Mouse (Mus musculus): Measurements from ENCODE around the gene Elobl. TPM values are rescaled to one million over a fixed set of nuclear protein-coding genes. Genes with fewer than 3 reads are reported as not detected.

The Elobl gene
- total and polyA plus RNA-seq, 3 experiments = not detected

DNA sequence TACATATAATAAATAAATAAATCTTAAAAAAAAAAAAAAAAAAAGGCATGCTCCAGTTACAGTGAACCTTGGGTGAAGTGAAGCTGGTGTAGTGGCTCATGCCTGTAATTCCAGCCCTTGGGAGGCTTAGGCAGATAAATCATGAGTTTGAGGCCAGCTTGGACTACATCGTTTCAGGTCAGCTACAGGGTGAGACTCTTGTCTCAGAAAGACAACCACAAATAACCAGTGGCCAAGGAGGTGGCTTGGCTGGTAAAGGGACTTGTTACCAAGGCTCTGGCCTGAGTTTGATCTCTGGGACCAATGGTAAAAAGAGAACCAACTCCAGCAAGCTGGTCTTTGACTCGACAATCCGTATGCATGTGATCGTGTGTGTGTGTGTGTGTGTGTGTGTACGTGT is 35.3 kb upstream of the Elobl start:
- Histone ChIP-seq H3K36me3 (replicated peaks in 1 of 2; ENCODE audit: control insufficient read depth in 1 of 2, insufficient read depth in 1 of 2, low read length in 1 of 2) (peaks cover 11 to 55% of the 10 kb centered on the region in 2 experiments), H3K4me1 (ENCODE audit: control insufficient read depth in 1 of 2, insufficient read depth in 2 of 2) (peaks cover 26 to 64% of the 10 kb centered on the region in 2 experiments), H3K27me3 (replicated peaks) (no peaks in the 10 kb centered on the region), H3K4me3 (replicated peaks in 1 of 3; ENCODE audit: low read depth in 2 of 3, low read length in 2 of 3, poor library complexity in 1 of 3) (peak overlapping the region in 2 of 3 experiments; percentile 10 to 39), H3K4me2 (ENCODE audit: insufficient read depth, low read depth, poor library complexity, severe bottlenecking) (peak overlapping the region; percentile 53), H3K79me2 (replicated peaks; ENCODE audit: control insufficient read depth, extremely low read depth, insufficient read depth, poor library complexity, severe bottlenecking) (peaks cover 37% of the 10 kb centered on the region), H3K9ac (ENCODE audit: insufficient read depth, low read depth) (no peak overlapping the region), H3K27ac (ENCODE audit: insufficient read depth, low read depth) (no peak overlapping the region), H3K9me3 (replicated peaks; ENCODE audit: low read length) (no peaks in the 10 kb centered on the region)
- in situ Hi-C loops (cut with MboI; ENCODE audit: low pct_ligation_motif_present, low pct_unique_long_range_greater_than_20kb, low sequenced_read_pairs) (loop anchor here (5.0 kb wide), 1 partner anchor 35 kb away; no protein-coding TSS in a partner anchor), dilution Hi-C loops (cut with MboI; ENCODE audit: extremely low pct_ligation_motif_present, extremely low pct_unique_long_range_greater_than_20kb, low sequenced_read_pairs) (no loop called here)
- no peak for DNase-seq (ENCODE audit: extremely low read depth)
- no peak for TF ChIP-seq USF1 (IDR thresholded peaks at IDR 0.05; ENCODE audit: low read depth, low read length)

DNA sequence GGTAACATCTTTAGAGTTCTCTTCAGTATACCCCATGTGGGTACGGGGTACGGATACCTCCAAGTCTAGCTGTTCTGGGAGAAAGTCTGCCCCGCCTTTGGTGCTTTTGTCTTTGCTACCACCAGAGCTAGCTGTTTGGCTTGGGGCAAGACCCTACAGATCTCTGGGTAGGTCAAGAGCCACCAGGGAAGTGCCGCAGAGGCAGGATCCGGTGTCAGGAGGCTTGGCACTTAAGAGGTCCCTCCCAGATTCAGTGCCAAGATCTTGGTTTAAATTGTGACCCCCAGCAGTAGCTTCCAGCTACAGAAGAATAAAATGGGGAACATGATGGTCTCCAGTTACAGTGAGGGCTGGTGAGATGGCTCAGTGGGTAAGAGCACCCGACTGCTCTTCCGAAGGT is 34.8 kb upstream of the Elobl start:
- Histone ChIP-seq H3K9ac (ENCODE audit: insufficient read depth, low read depth) (no peak overlapping the region), H3K4me3 (replicated peaks in 1 of 3; ENCODE audit: low read depth in 2 of 3, low read length in 2 of 3, poor library complexity in 1 of 3) (peak overlapping the region; percentile 6 to 33 (median 26)), H3K36me3 (replicated peaks in 1 of 2; ENCODE audit: control insufficient read depth in 1 of 2, insufficient read depth in 1 of 2, low read length in 1 of 2) (peaks cover 10 to 52% of the 10 kb centered on the region in 2 experiments), H3K4me2 (ENCODE audit: insufficient read depth, low read depth, poor library complexity, severe bottlenecking) (peak overlapping the region; percentile 58), H3K4me1 (ENCODE audit: control insufficient read depth in 1 of 2, insufficient read depth in 2 of 2) (peaks cover 26 to 67% of the 10 kb centered on the region in 2 experiments), H3K27ac (ENCODE audit: insufficient read depth, low read depth) (no peak overlapping the region), H3K27me3 (replicated peaks) (no peaks in the 10 kb centered on the region), H3K9me3 (replicated peaks; ENCODE audit: low read length) (no peaks in the 10 kb centered on the region), H3K79me2 (replicated peaks; ENCODE audit: control insufficient read depth, extremely low read depth, insufficient read depth, poor library complexity, severe bottlenecking) (peaks cover 37% of the 10 kb centered on the region)
- TF ChIP-seq RCOR1 (conservative IDR thresholded peaks at IDR 0.05; ENCODE audit: low read depth, low read length) (no peak), ZC3H11A (IDR thresholded peaks at IDR 0.05; ENCODE audit: low read depth, low read length) (no peak), USF1 (IDR thresholded peaks at IDR 0.05; ENCODE audit: low read depth, low read length) (no peak), EP300 (IDR thresholded peaks at IDR 0.05; ENCODE audit: low read length) (no peak), JUND (conservative IDR thresholded peaks at IDR 0.05; ENCODE audit: low read depth, low read length) (no peak), USF2 (conservative IDR thresholded peaks at IDR 0.05; ENCODE audit: low read depth, low read length) (no peak), ELF1 (IDR thresholded peaks at IDR 0.05; ENCODE audit: low read depth, low read length) (no peak), NRF1 (IDR thresholded peaks at IDR 0.05; ENCODE audit: low read depth, low read length) (no peak), PAX5 (IDR thresholded peaks at IDR 0.05; ENCODE audit: low read length) (no peak), SMC3 (IDR thresholded peaks at IDR 0.05; ENCODE audit: low read depth, low read length) (no peak), BHLHE40 (IDR thresholded peaks at IDR 0.05; ENCODE audit: low read depth, low read length) (no peak), TCF12 (IDR thresholded peaks at IDR 0.05; ENCODE audit: low read depth, low read length) (no peak), MXI1 (IDR thresholded peaks at IDR 0.05; ENCODE audit: low read depth, low read length) (no peak), ZKSCAN1 (IDR thresholded peaks at IDR 0.05; ENCODE audit: borderline replicate concordance, low read depth, low read length) (no peak)
- no peak for DNase-seq (ENCODE audit: extremely low read depth)
- dilution Hi-C loops (cut with MboI; ENCODE audit: extremely low pct_ligation_motif_present, extremely low pct_unique_long_range_greater_than_20kb, low sequenced_read_pairs) (no loop called here), in situ Hi-C loops (cut with MboI; ENCODE audit: low pct_ligation_motif_present, low pct_unique_long_range_greater_than_20kb, low sequenced_read_pairs) (loop anchor here (5.0 kb wide), 1 partner anchor 36 kb away; no protein-coding TSS in a partner anchor)

DNA sequence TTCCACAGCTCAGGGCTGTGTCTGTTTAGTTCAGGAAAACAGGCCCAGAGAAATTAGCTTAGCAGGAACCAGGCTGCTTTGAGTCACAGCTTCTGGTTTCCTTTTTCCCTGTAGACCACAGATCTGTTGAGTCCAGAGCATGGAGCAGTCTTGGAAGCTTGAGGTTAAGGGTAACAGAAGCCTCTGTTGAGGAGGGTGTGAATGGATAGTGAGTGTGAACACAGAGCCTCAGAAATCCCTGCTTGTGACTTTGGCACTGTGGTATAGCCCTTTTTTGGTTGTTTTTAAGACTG is 33.7 kb upstream of the Elobl start:
- peaks cover 6 to 41% of the 10 kb centered on the region in 2 experiments for H3K36me3 ChIP-seq (replicated peaks in 1 of 2; ENCODE audit: control insufficient read depth in 1 of 2, insufficient read depth in 1 of 2, low read length in 1 of 2)
- DNase-seq (ENCODE audit: extremely low read depth) = no peak
- no peak for TF ChIP-seq CHD1 (IDR thresholded peaks at IDR 0.05; ENCODE audit: low read depth, low read length)
- TF ChIP-seq ELF1 (IDR thresholded peaks at IDR 0.05; ENCODE audit: low read depth, low read length) = no peak
- TF ChIP-seq MAZ (IDR thresholded peaks at IDR 0.05; ENCODE audit: low read depth, low read length) = no peak
- peak overlapping the region; percentile 76 to 85 (median 84) for H3K4me3 ChIP-seq (replicated peaks in 1 of 3; ENCODE audit: low read depth in 2 of 3, low read length in 2 of 3, poor library complexity in 1 of 3)
- in situ Hi-C loops (cut with MboI; ENCODE audit: low pct_ligation_motif_present, low pct_unique_long_range_greater_than_20kb, low sequenced_read_pairs) (loop anchor here (5.0 kb wide), 1 partner anchor 37 kb away; no protein-coding TSS in a partner anchor), dilution Hi-C loops (cut with MboI; ENCODE audit: extremely low pct_ligation_motif_present, extremely low pct_unique_long_range_greater_than_20kb, low sequenced_read_pairs) (no loop called here)
- no peak overlapping the region for H3K27ac ChIP-seq (ENCODE audit: insufficient read depth, low read depth)
- H3K9ac ChIP-seq (ENCODE audit: insufficient read depth, low read depth) = peak overlapping the region; percentile 50
- H3K79me2 ChIP-seq (replicated peaks; ENCODE audit: control insufficient read depth, extremely low read depth, insufficient read depth, poor library complexity, severe bottlenecking) = peaks cover 37% of the 10 kb centered on the region
- H3K4me1 ChIP-seq (ENCODE audit: control insufficient read depth in 1 of 2, insufficient read depth in 2 of 2) = peaks cover 26 to 61% of the 10 kb centered on the region in 2 experiments
- peak overlapping the region; percentile 58 for H3K4me2 ChIP-seq (ENCODE audit: insufficient read depth, low read depth, poor library complexity, severe bottlenecking)
- no peaks in the 10 kb centered on the region for H3K27me3 ChIP-seq (replicated peaks)
- no peaks in the 10 kb centered on the region for H3K9me3 ChIP-seq (replicated peaks; ENCODE audit: low read length)

Data from CH12.LX (cell line).